Mouse (Mus musculus): ENCODE results near the gene Nipa1.
"Not testable (repeated sequence)": the region's sequence is repeated elsewhere in the genome, so short reads cannot be mapped to it uniquely, and the experiment has no call there.

Gene Nipa1

GRCm38 (mm10) chr7:56019930-56020253 is at the start of gene Nipa1:
Nipa1 (minus strand) TSS chr7:56019954.
- no peak for DNase-seq (ENCODE audit: low read depth, low spot score)

- DNase-seq (ENCODE audit: low read depth, low spot score), result no peak
Measured at GRCm38 (mm10) chr7:56066634-56067033, 46.9 kb upstream of the Nipa1 start.

GRCm38 (mm10) chr7:56066136-56066535 is 46.4 kb upstream of the Nipa1 start:
- DNase-seq (ENCODE audit: low read depth, low spot score), result no peak

GRCm38 (mm10) chr7:56064876-56065275 is 45.1 kb upstream of the Nipa1 start:
- DNase-seq (ENCODE audit: low read depth, low spot score), result no peak

GRCm38 (mm10) chr7:56055338-56055737 is 35.6 kb upstream of the Nipa1 start:
- DNase-seq (ENCODE audit: low read depth, low spot score), result no peak

- no peak for DNase-seq (ENCODE audit: low read depth, low spot score)
Measured at GRCm38 (mm10) chr7:56052996-56053395, 33.2 kb upstream of the Nipa1 start.

GRCm38 (mm10) chr7:56050487-56050911 is 30.7 kb upstream of the Nipa1 start:
- DNase-seq (ENCODE audit: low read depth, low spot score), result peak; percentile 19

- DNase-seq (ENCODE audit: low read depth, low spot score), result peak; percentile 99
Measured at GRCm38 (mm10) chr7:56049831-56050321, 30.1 kb upstream of the Nipa1 start, which contains the start of gene Herc2. Herc2 (plus strand) TSS chr7:56050196.

GRCm38 (mm10) chr7:56047178-56047577 is 27.4 kb upstream of the Nipa1 start:
- no peak for DNase-seq (ENCODE audit: low read depth, low spot score)

GRCm38 (mm10) chr7:56044267-56044629 is 24.5 kb upstream of the Nipa1 start:
- DNase-seq (ENCODE audit: low read depth, low spot score), result no peak

- no peak for DNase-seq (ENCODE audit: low read depth, low spot score)
Measured at GRCm38 (mm10) chr7:56043577-56044266, 24.0 kb upstream of the Nipa1 start.

GRCm38 (mm10) chr7:56042353-56042752 is 22.6 kb upstream of the Nipa1 start:
- peak; percentile 87 for DNase-seq (ENCODE audit: low read depth, low spot score)

- DNase-seq (ENCODE audit: low read depth, low spot score), result no peak
Measured at GRCm38 (mm10) chr7:56023586-56023985, 3.8 kb upstream of the Nipa1 start.

GRCm38 (mm10) chr7:56018972-56019929 is 503 bp downstream of the Nipa1 start:
- peak; percentile 71 for DNase-seq (ENCODE audit: low read depth, low spot score)

GRCm38 (mm10) chr7:56018446-56018971 is 1.2 kb downstream of the Nipa1 start:
- DNase-seq (ENCODE audit: low read depth, low spot score), result no peak

- DNase-seq (ENCODE audit: low read depth, low spot score), result no peak
Measured at GRCm38 (mm10) chr7:56017761-56018160, 2.0 kb downstream of the Nipa1 start.

- DNase-seq (ENCODE audit: low read depth, low spot score), result no peak
Measured at GRCm38 (mm10) chr7:56015837-56016236, 3.9 kb downstream of the Nipa1 start.

GRCm38 (mm10) chr7:56015172-56015571 is 4.6 kb downstream of the Nipa1 start:
- DNase-seq (ENCODE audit: low read depth, low spot score), result no peak

GRCm38 (mm10) chr7:56014002-56014702 is 5.6 kb downstream of the Nipa1 start:
- not testable (repeated sequence) for DNase-seq (ENCODE audit: low read depth, low spot score)

- no peak for DNase-seq (ENCODE audit: low read depth, low spot score)
Measured at GRCm38 (mm10) chr7:56013261-56014001, 6.3 kb downstream of the Nipa1 start.

GRCm38 (mm10) chr7:56011018-56011333 is 8.8 kb downstream of the Nipa1 start:
- DNase-seq (ENCODE audit: low read depth, low spot score), result no peak

All from ES-CJ7 (cell line).